Mouse (Mus musculus) intestine, postnatal 0 days (tissue): Measurements from ENCODE around the gene Alg9. TPM values are rescaled to one million over a fixed set of nuclear protein-coding genes. Genes with fewer than 3 reads are reported as not detected.
"Not testable (repeated sequence)": the region's sequence is repeated elsewhere in the genome, so short reads cannot be mapped to it uniquely, and the experiment has no call there.

ENCODE experiments used
- ATAC-seq: fragments of 200-750 bp; cut with Nextera tagmentation; 2 replicates; pipeline ENCODE4 v1.8.0; 2017; ENCODE audit warnings: mild to moderate bottlenecking, moderate TSS enrichment, moderate library complexity
- H3K27ac ChIP-seq: fragments of 300-500 bp; sonication (generic); 2 replicates; pipeline ENCODE4 v1.5.1; 2014; ENCODE audit warnings: mild to moderate bottlenecking, low read depth, low read length, moderate library complexity
- H3K27me3 ChIP-seq: fragments of 300-500 bp; sonication (generic); replicated peaks from 2 replicates; pipeline ENCODE4 v1.6.1; 2014; ENCODE audit warnings: low read length, mixed read lengths; ENCODE audit not compliant: control insufficient read depth, insufficient read depth
- H3K36me3 ChIP-seq: fragments of 300-500 bp; sonication (generic); 2 replicates; pipeline ENCODE4 v1.6.1; 2014; ENCODE audit warnings: mild to moderate bottlenecking, moderate library complexity; ENCODE audit not compliant: control insufficient read depth, insufficient read depth
- H3K4me1 ChIP-seq: fragments of 300-500 bp; sonication (generic); replicated peaks from 2 replicates; pipeline ENCODE4 v1.6.1; 2014; ENCODE audit warnings: antibody characterized with exemption, low read length, mixed read lengths; ENCODE audit not compliant: control insufficient read depth, insufficient read depth
- H3K4me2 ChIP-seq: fragments of 300-500 bp; sonication (generic); replicated peaks from 2 replicates; pipeline ENCODE4 v1.6.1; 2014; ENCODE audit warnings: low read depth, mild to moderate bottlenecking, moderate library complexity
- H3K4me3 ChIP-seq: fragments of 300-500 bp; sonication (generic); 2 replicates; pipeline ENCODE4 v1.5.1; 2014; ENCODE audit warnings: low read depth, low read length
- H3K9ac ChIP-seq: fragments of 300-500 bp; sonication (generic); 2 replicates; pipeline ENCODE4 v1.6.1; 2014; ENCODE audit warnings: mild to moderate bottlenecking, low read depth, low read length
- H3K9me3 ChIP-seq: fragments of 300-500 bp; sonication (generic); 2 replicates; pipeline ENCODE4 v1.6.1; 2016; ENCODE audit warnings: mixed run types; ENCODE audit not compliant: control insufficient read depth
- CTCF ChIP-seq: sonication (generic); IDR thresholded peaks from 2 replicates; pipeline ENCODE4 v1.5.1; 2016; ENCODE audit warnings: low read depth, mild to moderate bottlenecking, control low read depth, antibody characterized with exemption, moderate library complexity
- WGBS: fragments of 180-500 bp; shearing (Covaris S2); extraction: QIAGEN DNeasy Blood & Tissue Kit; methylation state at CpG from one replicate; pipeline ENCODE4 v1.1.7; 2014; 5-methylcytosine and 5-hydroxymethylcytosine counted together
- polyA plus RNA-seq: library from polyadenylated mRNA; unstranded; fragments of >200 nt; fragmentation: Nextera tagmentation; extraction: Ambion mirVana; gene quantifications from 2 replicates; pipeline ENCODE4 v1.2.1, GENCODE M21; 2015

The Alg9 gene
- polyA plus RNA-seq, 1 experiment from 2014 or later: 17.3 TPM

DNA sequence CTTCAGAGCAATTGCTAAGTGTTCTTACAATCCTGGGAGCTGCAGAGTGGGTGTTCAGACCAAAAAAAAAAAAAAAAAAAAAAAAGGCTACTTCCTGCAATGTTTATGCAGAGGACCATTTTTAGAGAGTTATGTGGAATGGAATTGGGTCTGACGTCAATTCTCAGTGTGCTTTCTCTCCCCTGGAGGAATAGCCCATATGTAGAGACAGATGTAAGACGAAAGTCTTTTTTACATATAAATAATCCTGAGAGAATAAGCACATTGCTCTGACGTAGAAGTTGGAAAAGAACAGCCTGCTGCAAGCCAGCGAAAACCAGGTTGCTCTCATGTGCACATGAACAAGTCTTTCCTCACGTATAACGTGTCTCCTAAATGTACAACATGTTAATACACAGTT is 44.9 kb downstream of the Alg9 start:
- H3K36me3 ChIP-seq: peaks cover 24% of the 10 kb centered on the region; the same call in 1 of the 2 replicates
- H3K27me3 ChIP-seq: no peaks in the 10 kb centered on the region
- no peaks in the 10 kb centered on the region for H3K4me1 ChIP-seq
- H3K4me3 ChIP-seq: no peak overlapping the region
- TF ChIP-seq CTCF: no peak
- WGBS: 82% methylated on average over 6 of the region's 6 CpGs
- H3K27ac ChIP-seq: no peak overlapping the region
- H3K9me3 ChIP-seq: no peaks in the 10 kb centered on the region
- no peak overlapping the region for H3K9ac ChIP-seq
- no peak overlapping the region for H3K4me2 ChIP-seq
- no peak for ATAC-seq

DNA sequence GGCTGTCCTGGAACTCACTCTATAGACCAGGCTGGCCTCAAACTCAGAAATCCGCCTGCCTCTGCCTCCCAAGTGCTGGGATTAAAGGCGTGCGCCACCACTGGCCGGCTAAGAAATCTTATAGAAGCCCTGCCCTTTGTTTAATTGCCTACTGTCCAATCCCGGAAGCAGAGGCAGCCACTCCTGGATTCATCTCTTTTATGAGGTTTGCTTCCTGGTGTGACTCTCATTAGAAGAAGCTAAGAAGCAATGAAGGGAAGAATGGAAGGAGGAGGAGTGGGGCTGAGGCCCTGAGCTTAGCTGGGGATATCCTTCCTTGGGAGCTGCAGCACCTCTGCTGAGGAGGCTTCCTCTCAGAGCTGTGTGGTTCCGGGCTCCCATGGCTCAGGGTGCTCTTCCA is 46.8 kb downstream of the Alg9 start:
- H3K4me3 ChIP-seq: no peak overlapping the region
- H3K36me3 ChIP-seq: peaks cover 24% of the 10 kb centered on the region; the same call in 1 of the 2 replicates
- no peaks in the 10 kb centered on the region for H3K27me3 ChIP-seq
- H3K4me1 ChIP-seq: no peaks in the 10 kb centered on the region
- H3K9ac ChIP-seq: no peak overlapping the region
- ATAC-seq: no peak
- WGBS: 88% methylated on average over 5 of the region's 6 CpGs
- H3K27ac ChIP-seq: no peak overlapping the region
- H3K9me3 ChIP-seq: no peaks in the 10 kb centered on the region
- H3K4me2 ChIP-seq: no peak overlapping the region
- TF ChIP-seq CTCF: no peak

DNA sequence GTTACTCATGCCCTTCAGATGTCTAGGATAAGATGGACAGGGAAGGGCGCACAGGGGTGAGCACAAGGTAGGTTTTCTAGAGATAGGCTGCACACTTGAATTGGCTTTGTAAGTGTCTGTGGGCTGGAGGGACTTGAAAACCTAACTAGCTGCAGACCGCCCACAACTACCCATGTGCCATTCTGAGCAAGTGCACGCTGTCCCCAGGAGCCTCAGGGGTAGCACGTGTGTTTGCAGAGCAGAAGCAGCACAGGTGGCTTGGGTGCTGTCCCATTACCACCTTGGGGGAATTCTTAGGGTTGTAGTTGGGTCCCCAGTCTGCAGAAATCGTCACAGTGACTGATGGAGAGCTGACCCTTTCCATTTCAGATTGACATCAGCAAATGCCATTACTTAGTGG is 47.4 kb downstream of the Alg9 start:
- TF ChIP-seq CTCF: no peak
- Histone ChIP-seq H3K4me3 (no peak overlapping the region), H3K9me3 (no peaks in the 10 kb centered on the region), H3K4me1 (no peaks in the 10 kb centered on the region), H3K36me3 (peaks cover 24% of the 10 kb centered on the region; the same call in 1 of the 2 replicates), H3K27me3 (no peaks in the 10 kb centered on the region), H3K27ac (no peak overlapping the region), H3K9ac (no peak overlapping the region), H3K4me2 (no peak overlapping the region)
- no peak for ATAC-seq
- 98% methylated on average over 5 of the region's 5 CpGs for WGBS

DNA sequence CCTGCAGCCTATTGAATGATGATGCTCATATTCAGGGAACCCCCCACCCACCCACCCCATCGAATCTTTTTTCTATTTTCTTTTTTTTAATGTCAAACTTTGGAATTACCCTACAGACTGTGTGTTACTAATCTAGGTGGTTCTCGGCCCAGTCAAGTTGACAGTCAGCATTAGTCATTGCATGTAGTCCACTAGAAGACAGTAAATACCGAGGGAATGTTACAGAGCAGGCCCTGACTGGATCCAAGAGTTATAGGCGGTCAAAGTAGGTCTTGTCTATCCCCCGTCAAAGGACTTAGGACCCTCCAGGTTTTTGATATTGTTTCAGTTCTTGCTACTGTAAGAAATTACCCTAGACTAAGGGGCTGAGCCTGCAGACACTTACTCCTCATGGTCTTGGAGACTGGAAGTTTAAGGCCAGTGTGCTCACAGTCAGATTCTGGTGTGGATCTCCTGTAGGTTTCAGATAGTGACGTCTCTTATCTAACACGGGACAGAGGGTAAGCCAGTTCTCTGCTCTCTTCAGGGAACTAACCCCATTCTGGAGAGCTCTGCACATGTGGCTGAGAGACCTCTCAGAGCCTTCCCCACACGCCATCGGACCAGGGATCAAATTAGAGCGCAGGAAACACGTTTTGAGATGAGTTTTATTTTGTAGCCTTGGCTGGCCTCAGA is 49.1 kb downstream of the Alg9 start:
- ATAC-seq: no peak
- H3K36me3 ChIP-seq: peaks cover 33% of the 10 kb centered on the region
- WGBS: 89% methylated on average over 11 of the region's 11 CpGs
- H3K9ac ChIP-seq: no peak overlapping the region
- TF ChIP-seq CTCF: no peak
- no peak overlapping the region for H3K4me2 ChIP-seq
- no peaks in the 10 kb centered on the region for H3K4me1 ChIP-seq
- no peak overlapping the region for H3K4me3 ChIP-seq
- no peak overlapping the region for H3K27ac ChIP-seq
- H3K27me3 ChIP-seq: no peaks in the 10 kb centered on the region
- no peaks in the 10 kb centered on the region for H3K9me3 ChIP-seq

DNA sequence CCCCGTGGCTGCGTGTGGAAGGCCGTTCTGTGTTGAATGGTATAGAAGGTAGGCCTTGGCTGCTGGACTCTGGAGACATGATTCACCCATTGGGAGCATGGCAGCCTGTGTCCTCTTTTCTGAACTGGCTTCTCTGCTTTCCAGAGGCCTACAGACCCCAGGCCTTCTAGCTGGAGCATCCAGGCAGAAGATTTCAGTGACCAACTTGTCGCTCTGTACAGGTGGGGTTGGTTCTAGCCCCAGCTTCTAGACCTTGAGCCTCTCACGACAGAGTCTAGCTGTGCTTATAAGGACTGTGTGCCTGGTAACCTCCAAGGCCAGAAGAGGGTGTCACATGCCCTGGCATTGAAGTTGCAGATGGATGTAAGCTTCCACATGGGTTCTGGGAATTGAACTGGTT is 56.7 kb downstream of the Alg9 start:
- no peak overlapping the region for H3K27ac ChIP-seq
- H3K4me1 ChIP-seq: no peaks in the 10 kb centered on the region
- peaks cover 21% of the 10 kb centered on the region for H3K36me3 ChIP-seq
- no peak for ATAC-seq
- H3K9ac ChIP-seq: no peak overlapping the region
- H3K27me3 ChIP-seq: no peaks in the 10 kb centered on the region
- no peaks in the 10 kb centered on the region for H3K9me3 ChIP-seq
- TF ChIP-seq CTCF: no peak
- H3K4me2 ChIP-seq: no peak overlapping the region
- 89% methylated on average over 5 of the region's 5 CpGs for WGBS
- H3K4me3 ChIP-seq: no peak overlapping the region

DNA sequence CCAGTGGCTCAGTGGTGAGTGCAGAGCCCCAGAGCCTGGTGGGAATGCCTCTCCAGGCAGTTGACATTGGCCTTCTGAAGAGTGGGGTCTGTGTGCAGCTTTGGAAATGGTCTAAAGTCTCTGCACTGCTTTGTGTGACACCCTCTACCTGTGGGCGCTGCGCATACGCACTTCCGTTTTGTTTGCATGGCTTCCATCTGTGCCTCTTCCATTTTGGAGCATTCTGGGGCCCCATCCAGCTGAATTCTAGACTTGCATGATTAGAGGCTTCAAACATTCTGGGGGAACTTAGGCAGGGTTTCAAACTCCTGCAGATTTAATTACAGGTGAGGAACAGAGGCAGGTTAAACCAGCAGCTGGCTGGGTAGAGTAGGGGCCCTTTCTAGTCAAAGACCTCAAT is 57.3 kb downstream of the Alg9 start:
- no peak overlapping the region for H3K4me2 ChIP-seq
- H3K27ac ChIP-seq: no peak overlapping the region
- H3K4me1 ChIP-seq: no peaks in the 10 kb centered on the region
- no peak overlapping the region for H3K4me3 ChIP-seq
- no peaks in the 10 kb centered on the region for H3K9me3 ChIP-seq
- no peak for TF ChIP-seq CTCF
- ATAC-seq: no peak
- peaks cover 21% of the 10 kb centered on the region for H3K36me3 ChIP-seq
- H3K27me3 ChIP-seq: no peaks in the 10 kb centered on the region
- 93% methylated on average over 4 of the region's 4 CpGs for WGBS
- no peak overlapping the region for H3K9ac ChIP-seq

DNA sequence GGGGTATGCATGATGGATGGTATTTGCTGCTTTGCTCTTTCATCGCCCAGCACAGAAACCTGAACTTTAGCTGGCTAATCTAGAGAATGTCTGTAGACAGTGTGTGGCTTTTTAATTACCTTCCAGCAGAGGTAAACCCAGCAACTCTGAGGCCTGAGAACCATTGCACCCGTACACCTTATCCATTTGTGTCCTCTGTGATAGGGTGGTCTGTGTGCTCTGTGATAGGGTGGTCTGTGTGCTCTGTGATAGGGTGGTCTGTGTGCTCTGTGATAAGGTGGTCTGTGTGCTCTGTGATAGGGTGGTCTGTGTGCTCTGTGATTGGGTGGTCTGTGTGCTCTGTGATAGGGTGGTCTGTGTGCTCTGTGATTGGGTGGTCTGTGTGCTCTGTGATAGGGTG is 57.8 kb downstream of the Alg9 start:
- WGBS: 78% methylated on average over 2 of the region's 2 CpGs
- not testable (repeated sequence) for H3K27me3 ChIP-seq, H3K9me3 ChIP-seq

More for the DNA sequence above, 57.8 kb downstream of the Alg9 start:
- ATAC-seq, H3K27ac ChIP-seq, H3K4me2 ChIP-seq, H3K9ac ChIP-seq, H3K4me1 ChIP-seq, H3K4me3 ChIP-seq: not testable (repeated sequence)
- peaks cover 21% of the 10 kb centered on the region for H3K36me3 ChIP-seq
